Mouse (Mus musculus) heart, adult 9 months (tissue): Measurements from ENCODE around the gene Dao.
A peak's percentile ranks its signal among the peaks of the same experiment; 100 is the strongest.

Experiments used
- DNase-seq, 2 experiments: peaks; one replicate each; pipeline ENCODE4 v3.0.0; 2022; ENCODE audit warnings: low spot score in 2 of 2

Gene Dao

GRCm38 (mm10) chr5:113983541-113983940, 20.0 kb upstream of the Dao start:
- DNase-seq: no peak

GRCm38 (mm10) chr5:113984025-113984740, 19.3 kb upstream of the Dao start:
- no peak for DNase-seq

GRCm38 (mm10) chr5:113985737-113986136, 17.8 kb upstream of the Dao start:
- no peak for DNase-seq

- peak; percentile 82 to 85 for DNase-seq
Measured at GRCm38 (mm10) chr5:113986182-113986961, 17.1 kb upstream of the Dao start.

GRCm38 (mm10) chr5:113989437-113990024, 14.0 kb upstream of the Dao start:
- DNase-seq: no peak

GRCm38 (mm10) chr5:113990593-113990992, 12.9 kb upstream of the Dao start:
- no peak for DNase-seq

- no peak for DNase-seq
Measured at GRCm38 (mm10) chr5:113991141-113991540, 12.4 kb upstream of the Dao start.

GRCm38 (mm10) chr5:113992339-113992831, 11.1 kb upstream of the Dao start:
- DNase-seq: peak in 1 of 2 experiments; percentile 48

GRCm38 (mm10) chr5:113993031-113993486, 10.4 kb upstream of the Dao start:
- DNase-seq: peak; percentile 57 to 68

- DNase-seq: peak; percentile 91 to 92
Measured at GRCm38 (mm10) chr5:113993487-113994465, 9.7 kb upstream of the Dao start, which contains the start of gene Ssh1. Gene Ssh1 (minus strand): TSS chr5:113993894.

- DNase-seq: no peak
Measured at GRCm38 (mm10) chr5:113996458-113996857, 7.0 kb upstream of the Dao start.

GRCm38 (mm10) chr5:113999382-113999781, 4.1 kb upstream of the Dao start:
- no peak for DNase-seq

GRCm38 (mm10) chr5:114004573-114004972, 1.1 kb downstream of the Dao start:
- no peak for DNase-seq

- DNase-seq: no peak
Measured at GRCm38 (mm10) chr5:114005100-114005499, 1.6 kb downstream of the Dao start.

GRCm38 (mm10) chr5:114006974-114007373, 3.5 kb downstream of the Dao start:
- no peak for DNase-seq

- DNase-seq: no peak
Measured at GRCm38 (mm10) chr5:114007753-114008453, 4.4 kb downstream of the Dao start.

GRCm38 (mm10) chr5:114009049-114009448, 5.5 kb downstream of the Dao start:
- DNase-seq: no peak

GRCm38 (mm10) chr5:114015121-114015520, 11.6 kb downstream of the Dao start:
- no peak for DNase-seq

GRCm38 (mm10) chr5:114024390-114024789, 20.9 kb downstream of the Dao start:
- no peak for DNase-seq

- DNase-seq: no peak
Measured at GRCm38 (mm10) chr5:114024885-114025284, 21.4 kb downstream of the Dao start.
